Mouse (Mus musculus): ENCODE data around the gene Aco1.

Gene Aco1

DNA sequence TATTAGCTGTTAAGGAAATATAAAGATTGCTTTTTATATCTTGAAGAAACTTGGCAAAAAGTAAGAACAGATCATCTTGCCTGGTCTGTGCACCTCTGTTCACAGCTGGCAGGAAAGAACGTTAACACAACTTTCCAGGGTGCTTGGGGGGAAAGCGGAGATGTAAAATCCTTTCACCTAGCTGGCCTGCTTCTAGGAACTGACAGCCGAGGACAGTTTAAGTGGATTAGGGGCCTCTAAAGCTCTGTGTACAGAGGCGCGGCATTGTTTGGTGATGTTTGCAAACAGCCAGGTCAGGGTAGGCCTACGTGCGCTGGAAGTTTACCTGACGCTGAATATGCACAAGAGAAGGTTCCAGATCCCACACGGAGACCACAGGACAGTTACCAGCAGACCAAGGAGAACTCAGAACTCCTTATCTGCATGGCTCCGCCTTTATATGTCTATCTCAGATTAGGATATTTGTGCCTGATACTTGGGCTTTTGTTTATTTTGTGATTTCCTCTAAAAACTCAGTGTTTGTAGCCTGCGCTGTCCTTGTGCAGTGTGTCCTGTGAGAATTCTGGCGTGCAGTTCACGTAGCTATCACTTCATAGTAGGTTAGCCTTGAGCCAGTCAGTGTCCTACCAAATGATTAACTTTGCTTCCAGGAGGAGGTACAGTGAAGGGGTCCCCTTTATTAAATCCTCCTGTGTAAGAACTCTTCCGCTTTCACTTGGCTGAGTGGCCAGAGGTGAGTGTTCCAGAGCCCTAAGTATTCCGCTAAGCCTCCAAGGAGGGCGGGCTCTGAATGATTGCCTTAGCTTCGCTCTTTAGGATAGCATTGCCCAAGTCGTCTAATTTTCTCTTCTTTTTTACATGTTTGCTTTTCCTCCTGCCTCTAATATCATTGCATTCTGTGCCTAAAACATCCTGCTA, 14.0 kb downstream of the Aco1 start:
- DNase-seq (ENCODE audit: low spot score in 2 of 2) = no peak

DNA sequence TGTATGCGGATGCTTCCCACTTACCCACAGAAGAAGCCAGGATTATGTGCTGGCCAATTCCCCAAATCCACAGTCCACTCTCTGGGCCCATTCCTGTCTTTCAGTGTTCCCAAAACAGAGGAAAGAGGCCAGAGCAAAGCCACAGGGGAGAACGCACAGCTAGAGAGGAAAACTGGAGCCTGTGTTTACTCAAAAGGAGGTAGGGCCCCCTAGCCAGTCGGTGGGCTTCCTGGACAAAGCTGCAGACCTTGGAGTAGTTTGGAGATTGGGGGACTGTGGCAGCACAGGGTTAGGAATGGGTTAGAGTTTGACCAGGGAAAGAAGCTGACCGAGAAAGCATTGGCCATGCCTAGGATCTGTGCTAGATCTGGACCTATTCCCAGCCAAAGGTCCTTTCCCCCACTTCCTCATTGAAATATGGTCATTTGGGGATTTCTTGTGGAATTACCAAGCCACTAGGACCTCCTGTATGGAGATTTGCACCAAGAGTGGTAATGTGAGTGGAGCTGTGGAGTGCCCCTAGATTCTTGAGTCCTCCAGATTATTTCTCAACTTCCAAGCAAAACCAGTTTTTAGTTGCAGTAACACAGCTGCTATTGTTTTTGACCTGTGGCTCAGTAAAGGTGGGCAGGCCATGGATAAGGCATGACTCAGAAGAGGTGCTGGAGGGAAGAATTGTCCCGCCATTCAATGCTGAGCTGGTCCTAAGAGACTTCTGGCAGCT, 14.8 kb downstream of the Aco1 start:
- DNase-seq (ENCODE audit: low spot score in 2 of 2) = no peak

DNA sequence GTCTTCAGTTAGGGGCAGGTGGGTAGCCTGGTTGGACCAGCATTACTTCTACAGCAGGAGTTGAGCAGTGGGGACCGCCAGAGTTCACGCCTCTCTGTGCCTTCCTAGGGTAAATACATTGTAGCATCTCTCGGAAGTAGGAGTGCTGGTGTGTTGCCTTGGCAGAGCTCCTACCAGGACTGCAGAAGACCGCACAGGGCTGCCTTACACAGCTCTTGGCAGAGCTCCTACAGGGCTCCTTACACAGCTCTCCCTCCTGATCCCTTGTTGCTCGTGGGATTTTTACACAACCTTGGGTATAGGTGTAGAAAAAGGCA, 15.3 kb downstream of the Aco1 start:
- DNase-seq (ENCODE audit: low spot score in 2 of 2) = no peak

DNA sequence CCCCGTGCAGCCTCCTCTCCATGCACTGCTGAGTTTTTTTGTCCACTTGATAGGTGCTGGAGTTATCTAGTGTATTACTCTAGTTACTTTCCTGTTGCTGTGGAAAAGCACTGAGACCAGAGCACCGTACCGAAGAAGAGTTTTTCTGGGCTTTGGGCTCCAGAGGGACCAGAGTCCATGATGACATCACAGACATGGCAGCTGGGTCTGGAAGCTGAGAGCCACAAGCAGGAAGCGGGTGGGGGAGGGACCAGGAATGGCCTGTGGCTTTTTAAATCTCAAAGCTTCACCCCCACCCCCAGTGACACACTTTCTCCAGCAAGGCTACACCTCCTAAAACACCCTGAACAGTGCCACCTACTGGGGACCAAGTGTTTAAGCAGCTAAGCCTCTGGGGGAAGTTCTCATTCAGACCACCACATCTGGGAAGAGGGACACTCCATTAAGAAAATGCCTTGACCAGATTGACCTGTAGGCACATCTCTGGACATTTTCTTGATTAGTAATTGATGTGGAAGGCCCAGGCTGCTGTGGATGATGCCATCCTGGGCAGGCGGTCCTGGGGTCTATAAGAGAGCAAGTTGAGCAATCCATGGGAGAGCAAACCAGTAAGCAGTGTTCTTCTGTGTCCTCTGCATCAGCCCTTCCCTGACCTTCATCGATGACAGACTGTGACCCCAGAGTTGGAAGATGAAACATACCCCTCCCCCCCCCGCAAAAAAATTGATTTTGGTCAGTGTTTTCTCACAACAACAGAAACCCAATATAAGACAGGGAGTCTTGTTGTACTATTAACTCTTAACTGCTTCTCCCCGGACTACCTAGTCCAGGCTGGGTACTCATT, 17.9 kb downstream of the Aco1 start:
- DNase-seq (ENCODE audit: low spot score in 2 of 2) = no peak

DNA sequence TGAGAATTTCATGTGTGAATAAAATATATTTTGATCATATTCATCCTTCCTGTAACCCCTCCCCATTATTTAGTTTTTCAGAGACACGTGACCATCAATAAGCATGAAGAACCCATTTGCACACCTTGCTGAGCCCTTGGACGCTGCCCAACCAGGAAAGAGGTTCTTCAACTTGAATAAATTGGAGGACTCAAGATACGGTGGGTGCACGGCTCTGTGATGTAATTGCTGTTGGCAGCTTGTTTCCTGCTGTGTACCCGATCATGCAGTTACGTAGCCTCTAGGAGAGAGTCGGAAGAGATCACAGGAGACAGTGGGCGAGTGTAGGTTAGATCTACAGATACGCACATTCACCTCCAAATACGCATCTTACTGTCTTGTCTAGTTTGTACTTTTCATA, 20.8 kb downstream of the Aco1 start:
- DNase-seq (ENCODE audit: low spot score in 2 of 2) = no peak

DNA sequence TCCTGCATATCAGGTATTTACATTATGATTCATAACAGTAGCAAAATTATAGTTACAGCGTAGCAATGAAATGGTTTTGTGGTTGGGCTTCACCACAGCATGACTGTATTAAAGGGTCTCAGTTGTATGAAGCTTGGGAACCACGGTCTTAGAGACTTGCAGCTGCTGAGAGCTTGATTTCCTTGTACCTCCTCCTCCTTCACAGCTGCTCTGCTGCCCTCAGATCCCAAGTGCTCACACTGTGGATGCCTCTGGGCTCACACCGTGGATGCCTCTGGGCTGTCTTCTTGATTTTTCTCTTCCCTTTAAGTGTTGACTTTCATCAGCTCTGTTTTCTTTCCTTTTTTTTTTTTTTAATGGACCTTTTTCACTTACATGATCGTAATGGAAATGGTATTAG, 28.6 kb downstream of the Aco1 start:
- DNase-seq (ENCODE audit: low spot score in 2 of 2) = no peak

DNA sequence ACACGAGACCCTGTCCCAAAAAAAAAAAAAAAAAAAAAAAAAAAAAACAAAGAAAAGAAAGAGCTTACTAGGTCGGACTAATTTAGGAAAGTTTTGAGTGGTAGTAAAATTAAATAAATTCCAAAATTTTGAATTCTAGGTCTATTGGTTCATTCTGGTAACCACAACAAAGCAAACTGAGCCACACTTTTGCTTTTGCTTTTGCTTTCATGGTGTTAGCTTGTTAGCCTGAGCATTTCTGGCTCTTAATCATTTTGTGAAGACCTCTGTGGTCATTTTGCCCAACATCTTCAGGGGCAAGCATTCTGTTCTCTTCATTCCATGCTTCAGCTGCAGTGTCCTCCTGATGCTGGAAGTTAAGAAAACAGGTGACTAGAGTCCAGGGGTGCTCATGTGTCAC, 29.5 kb downstream of the Aco1 start:
- no peak for DNase-seq (ENCODE audit: low spot score in 2 of 2)

DNA sequence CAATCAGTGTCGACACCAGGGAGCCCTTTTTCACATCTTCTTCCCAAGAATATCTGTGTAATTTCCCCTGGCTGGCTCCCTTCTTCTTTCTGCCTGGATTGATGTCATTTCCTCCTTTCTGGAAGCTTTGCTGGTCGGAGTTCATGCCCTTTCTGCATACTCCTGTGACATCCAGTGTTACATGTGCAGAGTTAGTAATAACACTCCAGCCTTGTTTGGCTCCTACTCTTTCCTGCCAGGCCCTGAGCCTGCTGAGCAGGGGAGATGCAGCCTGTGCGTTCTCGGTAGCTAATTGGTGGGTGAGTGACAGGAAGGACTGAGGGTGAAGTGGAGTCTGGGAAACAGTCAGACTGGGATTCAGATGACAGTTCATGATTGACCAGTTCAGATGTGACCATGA, 31.4 kb downstream of the Aco1 start:
- no peak for DNase-seq (ENCODE audit: low spot score in 2 of 2)

DNA sequence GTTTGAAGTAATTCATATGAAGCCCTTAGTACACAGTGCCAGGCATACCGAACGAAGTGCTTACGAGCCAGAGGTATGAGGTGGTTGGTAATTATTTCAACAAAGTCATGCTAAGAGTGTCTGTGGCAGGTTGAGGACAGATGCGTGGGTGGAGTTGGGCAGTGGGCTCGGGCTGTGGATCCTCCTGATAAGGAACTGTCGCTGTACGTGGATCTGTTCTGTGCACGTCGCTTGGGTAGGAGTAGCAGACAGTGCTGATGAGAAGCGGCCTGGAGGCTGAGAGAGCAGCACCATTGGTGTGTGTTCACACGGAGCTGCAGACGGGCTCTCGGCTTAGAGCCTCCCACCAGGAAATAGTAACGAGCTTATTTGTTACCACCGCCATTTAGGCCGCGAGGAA, 35.7 kb downstream of the Aco1 start:
- DNase-seq (ENCODE audit: low spot score in 2 of 2) = no peak

DNA sequence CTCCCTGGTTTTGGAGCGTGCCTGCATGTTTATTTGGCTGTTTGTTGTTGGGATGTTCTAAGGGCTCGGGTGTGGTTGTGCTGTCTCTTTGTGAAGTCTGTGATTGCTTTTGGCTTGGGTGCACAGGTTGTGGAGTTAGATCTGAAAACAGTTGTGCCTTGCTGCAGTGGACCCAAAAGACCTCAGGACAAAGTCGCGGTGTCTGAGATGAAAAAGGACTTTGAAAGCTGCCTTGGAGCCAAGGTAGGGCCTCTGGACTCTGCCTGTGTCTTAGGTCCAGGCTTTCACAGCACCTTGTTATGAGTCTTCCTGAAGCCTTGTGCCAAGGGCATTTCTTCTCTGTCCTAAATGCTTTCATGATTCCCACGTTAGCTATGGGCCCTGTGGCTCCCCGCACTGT, 37.2 kb downstream of the Aco1 start:
- DNase-seq (ENCODE audit: low spot score in 2 of 2) = no peak

DNA sequence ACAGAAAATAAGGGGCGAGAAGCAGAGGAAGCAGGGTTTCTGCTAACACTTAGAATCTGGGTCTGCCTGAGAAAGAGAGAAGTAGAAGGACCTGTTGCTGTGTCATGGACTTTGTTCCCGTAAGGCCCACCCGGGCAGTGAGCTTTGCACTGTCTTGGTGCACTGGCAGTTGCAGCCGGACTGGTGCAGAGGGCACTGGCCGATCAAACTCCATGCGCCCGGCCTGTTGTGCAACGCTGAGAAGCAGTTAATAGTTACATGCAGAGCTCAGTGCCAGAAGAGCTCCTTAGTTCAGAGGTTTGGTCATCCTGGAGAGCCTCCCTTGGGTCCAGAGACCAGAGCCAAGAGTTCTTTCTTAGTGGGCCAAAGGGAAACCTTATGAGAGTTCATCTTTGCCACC, 38.8 kb downstream of the Aco1 start:
- DNase-seq (ENCODE audit: low spot score in 2 of 2) = peak in 1 of 2 experiments; percentile 67

DNA sequence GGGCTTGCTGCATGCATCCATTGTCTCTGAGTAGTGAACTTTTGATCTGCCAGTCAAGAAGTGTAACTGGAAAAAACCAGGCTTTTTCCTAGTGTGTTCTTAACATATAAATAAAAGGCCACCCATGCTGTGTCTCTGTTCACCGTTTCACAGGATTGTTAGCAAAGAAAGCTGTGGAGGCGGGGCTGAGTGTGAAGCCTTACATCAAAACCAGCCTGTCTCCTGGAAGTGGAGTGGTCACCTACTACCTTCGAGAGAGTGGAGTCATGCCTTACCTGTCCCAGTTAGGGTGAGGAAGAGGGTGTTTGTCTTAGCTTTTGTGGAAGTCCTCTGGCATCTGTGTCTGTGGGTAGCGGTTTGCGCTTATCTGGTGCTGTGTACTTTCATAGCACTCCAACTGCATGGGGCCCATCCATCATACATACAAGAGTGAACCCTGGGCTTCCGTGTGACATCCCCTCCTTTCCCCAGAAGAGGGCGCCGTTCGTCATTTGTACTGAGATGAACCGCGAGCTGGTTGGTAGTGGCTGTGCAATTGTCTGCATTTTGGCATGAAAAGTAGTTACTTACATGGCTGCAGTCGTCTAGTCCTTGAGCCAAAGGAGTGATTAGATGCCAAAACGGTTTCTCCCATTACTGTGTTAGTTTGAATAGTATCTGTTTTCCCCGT, 39.9 kb downstream of the Aco1 start:
- peak; percentile 33 to 64 for DNase-seq (ENCODE audit: low spot score in 2 of 2)

DNA sequence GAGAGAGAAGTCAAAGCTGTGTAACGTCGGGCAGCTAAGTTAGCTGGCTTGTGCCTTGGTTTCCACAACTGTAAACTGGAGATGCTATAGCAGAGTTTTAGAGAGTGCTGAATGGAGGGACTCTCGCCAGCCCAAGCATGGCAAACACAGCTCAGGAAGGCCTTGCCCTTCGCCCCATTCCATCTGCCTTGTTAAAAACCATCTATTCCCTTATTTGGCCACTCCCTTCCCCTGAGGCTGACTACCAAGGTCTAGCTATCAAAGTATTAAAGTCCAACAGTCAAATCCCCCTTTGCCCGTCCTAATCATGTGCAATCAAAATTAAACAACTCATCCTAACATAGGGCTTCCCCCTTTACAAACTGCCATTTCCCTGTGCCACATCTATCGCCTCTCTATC, 40.9 kb downstream of the Aco1 start:
- no peak for DNase-seq (ENCODE audit: low spot score in 2 of 2)

DNA sequence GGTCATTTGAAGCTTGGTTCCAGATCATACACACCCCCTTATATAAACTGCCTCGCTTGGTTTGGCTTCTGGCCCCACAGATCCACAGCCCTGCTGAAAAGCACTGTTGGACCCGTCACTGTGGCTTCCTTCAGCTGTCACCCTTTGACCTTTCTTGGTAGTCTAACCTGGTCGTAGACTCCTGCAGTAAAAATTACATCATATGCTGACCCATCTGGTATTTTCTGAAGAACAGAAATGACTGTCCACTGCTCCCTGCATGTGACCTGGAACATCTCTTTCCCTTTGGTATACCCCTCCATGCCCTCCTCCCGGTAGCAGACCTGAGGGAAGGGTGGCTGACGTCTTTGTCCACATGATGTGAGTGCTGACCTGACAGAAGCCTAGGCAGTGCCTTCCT, 41.6 kb downstream of the Aco1 start:
- DNase-seq (ENCODE audit: low spot score in 2 of 2) = no peak

DNA sequence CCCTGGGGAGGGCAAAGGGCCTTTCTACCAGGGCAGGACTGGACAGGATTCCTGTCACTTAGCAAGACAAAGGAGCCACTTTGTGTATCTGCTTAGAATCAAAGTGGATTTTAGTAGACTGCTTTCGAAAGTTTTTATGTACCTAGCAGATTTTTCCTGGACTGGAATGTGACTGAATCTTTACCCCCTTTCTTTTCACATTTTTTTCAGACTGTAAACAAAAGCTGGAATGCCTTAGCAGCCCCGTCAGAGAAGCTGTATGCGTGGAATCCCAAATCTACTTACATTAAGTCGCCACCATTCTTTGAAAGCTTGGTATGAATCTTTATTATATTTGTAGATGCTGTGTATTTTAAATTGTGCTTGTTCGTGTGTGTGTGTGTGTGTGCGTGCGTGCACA, 45.1 kb downstream of the Aco1 start:
- DNase-seq (ENCODE audit: low spot score in 2 of 2) = no peak

DNA sequence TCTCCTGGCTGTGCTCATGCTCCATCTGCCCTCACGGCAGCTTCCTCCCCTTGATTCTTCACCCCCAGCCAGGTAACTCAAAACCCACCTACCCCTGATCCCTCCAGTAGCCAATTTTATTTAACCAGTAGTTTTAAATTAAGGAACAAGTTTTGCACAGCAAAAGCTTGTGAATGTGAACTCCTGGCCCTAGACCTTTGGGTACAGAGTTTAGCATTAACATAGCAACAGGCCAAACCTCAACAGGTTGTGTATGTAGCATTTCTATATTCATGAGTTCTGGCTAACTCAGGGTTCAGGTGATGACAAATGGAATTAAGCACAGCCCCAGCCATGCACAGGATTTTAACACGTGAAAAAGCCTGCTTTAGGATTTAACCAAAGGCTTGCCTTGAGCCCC, 49.4 kb downstream of the Aco1 start:
- DNase-seq (ENCODE audit: low spot score in 2 of 2) = no peak

DNA sequence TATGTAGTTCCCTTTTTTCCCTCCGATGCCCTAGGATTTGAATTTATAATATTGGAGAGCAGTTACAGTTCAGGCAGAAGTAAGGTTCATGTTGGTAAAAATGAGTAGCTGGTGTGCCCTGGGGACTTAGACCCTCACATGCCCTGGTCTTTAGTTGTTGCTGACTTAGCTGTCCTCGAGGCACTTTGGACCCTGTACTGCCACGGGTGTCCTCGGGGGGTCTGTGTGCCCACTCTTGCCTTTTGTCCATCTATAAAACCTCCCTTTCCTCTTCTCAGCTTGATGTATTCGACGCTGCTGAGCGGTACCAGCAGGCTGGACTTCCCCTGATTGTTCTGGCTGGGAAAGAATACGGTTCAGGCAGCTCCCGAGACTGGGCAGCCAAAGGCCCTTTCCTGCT, 50.6 kb downstream of the Aco1 start:
- DNase-seq (ENCODE audit: low spot score in 2 of 2) = no peak

DNA sequence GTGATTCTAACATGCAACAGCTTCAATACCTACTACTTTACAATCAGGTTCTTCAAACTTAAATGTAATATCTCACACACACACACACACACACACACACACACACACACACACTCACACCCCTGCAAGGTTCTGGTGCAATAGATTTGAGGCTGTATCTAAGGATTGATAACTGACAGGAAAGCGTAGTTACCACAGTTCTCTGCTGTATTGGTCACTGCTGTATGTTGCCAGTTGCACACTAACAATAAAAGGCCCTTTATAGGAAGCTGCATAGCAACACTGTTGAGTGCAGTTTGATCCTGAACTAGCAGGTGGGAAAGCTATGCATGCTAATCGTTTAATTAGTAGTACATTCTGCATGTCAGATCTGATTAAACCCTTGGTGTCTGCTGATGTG, 52.5 kb downstream of the Aco1 start:
- DNase-seq (ENCODE audit: low spot score in 2 of 2) = no peak

DNA sequence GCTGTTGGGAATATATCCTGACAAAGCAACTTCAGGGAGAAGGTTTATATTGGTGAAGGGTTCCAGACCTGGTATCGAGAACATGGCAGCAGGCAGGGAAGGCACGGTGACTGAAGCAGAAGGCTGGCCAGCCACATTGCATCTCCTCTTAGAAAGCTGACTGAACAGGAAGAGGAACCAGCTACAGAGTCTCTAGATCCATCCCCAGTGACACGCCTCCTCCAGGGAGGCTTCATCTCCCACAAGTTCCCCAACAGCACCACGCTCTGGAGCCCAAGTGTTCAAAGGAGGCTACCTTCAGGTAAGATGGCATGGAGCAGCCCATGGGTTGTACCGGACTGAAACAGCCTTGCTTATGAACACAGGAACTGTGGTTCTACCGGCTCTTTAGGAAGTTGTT, 59.3 kb downstream of the Aco1 start:
- DNase-seq (ENCODE audit: low spot score in 2 of 2) = no peak

DNA sequence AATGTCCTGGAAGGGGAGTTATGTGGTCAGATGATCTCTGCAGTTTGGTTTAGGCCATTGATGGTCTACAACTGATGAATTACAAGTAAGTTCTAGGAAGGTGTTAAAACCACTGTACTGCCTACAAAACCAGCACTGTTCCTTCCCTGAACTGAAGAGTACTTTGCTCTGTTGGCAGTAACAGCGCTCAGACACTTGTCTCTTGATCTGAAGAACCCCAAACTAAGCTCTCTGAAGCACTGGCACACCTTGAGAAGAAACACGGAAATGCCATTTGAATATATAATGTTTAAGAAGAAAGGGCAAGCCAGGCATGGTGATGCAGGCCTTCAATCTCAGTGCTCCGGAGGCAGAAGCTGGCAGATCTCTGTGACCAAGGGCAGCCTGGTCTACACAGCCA, 61.5 kb downstream of the Aco1 start:
- DNase-seq (ENCODE audit: low spot score in 2 of 2) = no peak

DNA sequence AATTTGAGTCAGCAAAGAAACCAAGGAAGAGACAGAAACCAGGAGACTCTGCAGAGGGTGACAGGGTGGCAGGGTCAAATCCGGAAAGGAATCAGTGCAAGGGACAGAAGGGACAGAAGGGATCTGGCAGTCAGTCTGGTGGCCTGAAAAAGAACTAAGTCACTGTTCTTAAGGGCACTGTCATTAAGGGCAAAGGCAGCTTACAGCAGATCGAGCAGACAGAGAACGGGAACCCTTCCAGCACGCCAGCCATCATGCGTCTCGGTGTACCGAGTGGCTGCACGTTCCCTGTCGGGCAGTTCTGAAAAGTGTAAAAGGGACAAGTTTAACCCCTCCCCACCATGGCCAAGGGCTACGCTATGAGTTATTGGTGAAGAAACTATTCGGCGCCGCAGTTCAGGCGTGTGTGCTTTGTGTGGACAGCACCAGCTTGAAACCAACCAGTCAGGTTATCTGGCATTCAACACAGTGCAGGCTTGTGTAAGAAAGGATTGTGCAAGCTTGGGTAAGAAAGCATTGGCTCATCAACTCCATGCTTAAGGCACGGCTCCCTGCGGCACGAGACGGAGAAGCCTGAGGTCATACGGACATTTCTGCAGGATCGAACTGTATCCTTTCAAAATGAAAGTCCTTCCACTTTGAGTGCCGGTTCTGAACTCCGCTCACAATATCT, 62.5 kb downstream of the Aco1 start:
- DNase-seq (ENCODE audit: low spot score in 2 of 2) = peak in 1 of 2 experiments; percentile 20

Measured in urinary bladder, postnatal 36 days (tissue).